Mouse (Mus musculus) forebrain, embryonic 15.5 days (tissue): ENCODE data around the gene Dnajb13. TPM values are rescaled to one million over a fixed set of nuclear protein-coding genes. Genes with fewer than 3 reads are reported as not detected.
"Not testable (repeated sequence)": the region's sequence is repeated elsewhere in the genome, so short reads cannot be mapped to it uniquely, and the experiment has no call there.

Experiments
- ATAC-seq: fragments of 200-750 bp; cut with Nextera tagmentation; replicated peaks from 2 replicates; pipeline ENCODE4 v1.8.0; 2017; ENCODE audit warnings: mild to moderate bottlenecking, moderate TSS enrichment, moderate library complexity
- H3K27ac ChIP-seq: fragments of 300-500 bp; sonication (generic); replicated peaks from 2 replicates; pipeline ENCODE4 v1.5.1; 2015; ENCODE audit warnings: mild to moderate bottlenecking, inconsistent platforms
- H3K27me3 ChIP-seq: fragments of 300-500 bp; sonication (generic); 2 replicates; pipeline ENCODE4 v1.6.1; 2015; ENCODE audit warnings: inconsistent platforms
- H3K36me3 ChIP-seq: fragments of 300-500 bp; sonication (generic); 2 replicates; pipeline ENCODE4 v1.6.1; 2015; ENCODE audit warnings: mild to moderate bottlenecking, inconsistent platforms
- H3K4me1 ChIP-seq: fragments of 300-500 bp; sonication (generic); 2 replicates; pipeline ENCODE4 v1.6.1; 2015; ENCODE audit warnings: inconsistent platforms
- H3K4me2 ChIP-seq: fragments of 300-500 bp; sonication (generic); replicated peaks from 2 replicates; pipeline ENCODE4 v1.6.1; 2015; ENCODE audit warnings: mild to moderate bottlenecking, inconsistent platforms
- H3K4me3 ChIP-seq: fragments of 300-500 bp; sonication (generic); 2 replicates; pipeline ENCODE4 v1.5.1; 2015; ENCODE audit warnings: mild to moderate bottlenecking, inconsistent platforms
- H3K9ac ChIP-seq: fragments of 300-500 bp; sonication (generic); replicated peaks from 2 replicates; pipeline ENCODE4 v1.6.1; 2015; ENCODE audit warnings: mild to moderate bottlenecking, inconsistent platforms
- H3K9me3 ChIP-seq: fragments of 300-500 bp; sonication (generic); 2 replicates; pipeline ENCODE4 v1.6.1; 2016; ENCODE audit warnings: inconsistent platforms
- WGBS: fragments of 180-500 bp; shearing (Covaris S2); methylation state at CpG from one replicate; pipeline ENCODE4 v1.1.7; 2015; ENCODE audit warnings: mixed read lengths; 5-methylcytosine and 5-hydroxymethylcytosine counted together
- polyA plus RNA-seq: library from polyadenylated mRNA; unstranded; fragments of >200 nt; fragmentation: Nextera tagmentation; extraction: Ambion mirVana; gene quantifications from 2 replicates; pipeline ENCODE4 v1.2.1, GENCODE M21; 2015

Dnajb13 gene
- polyA plus RNA-seq, 1 experiment from 2014 or later = 4.9 TPM

DNA sequence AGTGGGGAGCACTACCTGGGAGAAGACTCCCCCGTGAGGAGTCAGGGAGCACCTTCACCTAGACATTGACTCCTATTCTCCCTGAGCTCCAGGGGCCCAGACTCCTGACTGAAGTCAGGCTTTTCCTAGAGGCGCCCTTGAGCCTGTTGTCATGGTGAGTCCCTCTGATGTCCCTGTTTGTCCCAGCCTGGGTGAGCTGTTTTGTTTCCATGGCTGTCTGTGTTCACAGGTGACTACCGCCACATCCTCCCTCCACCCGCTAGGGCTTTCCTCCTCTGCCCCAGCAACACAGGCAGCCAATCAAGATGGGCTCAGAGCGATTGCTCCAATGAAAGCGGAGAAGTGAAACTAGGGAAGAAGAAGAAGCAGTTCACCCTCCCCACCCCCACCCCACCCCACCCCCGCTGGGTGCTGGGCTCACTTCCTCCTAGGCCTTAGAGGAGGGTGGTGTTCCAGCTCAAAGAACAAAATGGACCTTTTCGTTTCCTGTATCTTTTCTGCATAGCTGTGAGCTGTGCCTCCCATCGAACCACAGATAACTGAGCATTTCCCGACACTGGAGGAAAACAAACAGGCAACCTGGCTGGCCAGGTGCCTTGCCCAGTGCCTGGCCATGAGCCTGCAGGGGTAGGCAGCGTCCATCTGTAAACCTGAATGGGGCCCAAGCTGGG, 19.0 kb downstream of the Dnajb13 start:
- H3K4me3 ChIP-seq = no peak overlapping the region
- WGBS = 27% methylated on average over 11 of the region's 11 CpGs
- H3K9ac ChIP-seq = no peak overlapping the region
- H3K9me3 ChIP-seq = no peaks in the 10 kb centered on the region
- peak; percentile 76 for ATAC-seq
- peaks cover 27% of the 10 kb centered on the region for H3K4me1 ChIP-seq
- H3K36me3 ChIP-seq = no peaks in the 10 kb centered on the region
- H3K4me2 ChIP-seq = peak overlapping the region; percentile 22
- peak overlapping the region; percentile 51 for H3K27ac ChIP-seq
- peaks cover 5% of the 10 kb centered on the region; the same call in 1 of the 2 replicates for H3K27me3 ChIP-seq

- H3K27me3 ChIP-seq = peaks cover 5% of the 10 kb centered on the region; the same call in 1 of the 2 replicates
- no peak overlapping the region for H3K4me2 ChIP-seq
- WGBS = 43% methylated on average over 8 of the region's 8 CpGs
- no peak; the same call in 1 of the 2 replicates for ATAC-seq
- H3K9me3 ChIP-seq = no peaks in the 10 kb centered on the region
- no peaks in the 10 kb centered on the region for H3K36me3 ChIP-seq
- no peak overlapping the region for H3K4me3 ChIP-seq
- H3K4me1 ChIP-seq = peaks cover 27% of the 10 kb centered on the region
- peak overlapping the region; percentile 51 for H3K27ac ChIP-seq
- H3K9ac ChIP-seq = no peak overlapping the region
These were observed 19.7 kb downstream of the Dnajb13 start for GRCm38 (mm10) chr7:100495042-100495441.

- no peaks in the 10 kb centered on the region for H3K9me3 ChIP-seq
- no peak overlapping the region for H3K27ac ChIP-seq
- no peak overlapping the region for H3K9ac ChIP-seq
- H3K36me3 ChIP-seq = no peaks in the 10 kb centered on the region
- no peak overlapping the region for H3K4me3 ChIP-seq
- peaks cover 27% of the 10 kb centered on the region for H3K4me1 ChIP-seq
- ATAC-seq = no peak
- 89% methylated on average over 7 of the region's 7 CpGs for WGBS
- H3K4me2 ChIP-seq = no peak overlapping the region
- peaks cover 5% of the 10 kb centered on the region; the same call in 1 of the 2 replicates for H3K27me3 ChIP-seq
These were observed 20.3 kb downstream of the Dnajb13 start for GRCm38 (mm10) chr7:100494415-100494831.

- Histone ChIP-seq H3K27ac (no peak overlapping the region), H3K4me3 (peak overlapping the region; percentile 41), H3K4me1 (peaks cover 29% of the 10 kb centered on the region), H3K4me2 (peak overlapping the region; percentile 59), H3K36me3 (no peaks in the 10 kb centered on the region), H3K27me3 (peaks cover 5% of the 10 kb centered on the region; the same call in 1 of the 2 replicates), H3K9me3 (no peaks in the 10 kb centered on the region), H3K9ac (0 out of 2 replicates have a peak overlapping the region, but pooled peaks have one; percentile 32)
- WGBS = 40% methylated on average over 19 of the region's 19 CpGs
- ATAC-seq = no peak
These were observed 21.0 kb downstream of the Dnajb13 start for GRCm38 (mm10) chr7:100493484-100494414.

- 0 out of 2 replicates have a peak, but pooled peaks have one; percentile 26 for ATAC-seq
- Histone ChIP-seq H3K4me2 (peak within 1 kb of the TSS; percentile 59), H3K9ac (peak within 1 kb of the TSS; percentile 32; the same call in 1 of the 2 replicates), H3K4me3 (peak within 1 kb of the TSS; percentile 41), H3K27me3 (peaks cover 5% of the 10 kb centered on the region; the same call in 1 of the 2 replicates), H3K4me1 (peaks cover 34% of the 10 kb centered on the region), H3K27ac (no peak within 1 kb of the TSS), H3K9me3 (no peaks in the 10 kb centered on the region), H3K36me3 (no peaks in the 10 kb centered on the region)
- WGBS = under 1% methylated on average over 27 of the region's 27 CpGs
These were observed 21.7 kb downstream of the Dnajb13 start, which contains the start of gene Ucp2 for GRCm38 (mm10) chr7:100493117-100493483. Gene Ucp2 (plus strand): TSS chr7:100493337.

- Histone ChIP-seq H3K4me2 (peak overlapping the region; percentile 59), H3K9me3 (no peaks in the 10 kb centered on the region), H3K9ac (peak overlapping the region; percentile 32; the same call in 1 of the 2 replicates), H3K27ac (no peak overlapping the region), H3K4me1 (peaks cover 34% of the 10 kb centered on the region), H3K27me3 (peaks cover 5% of the 10 kb centered on the region; the same call in 1 of the 2 replicates), H3K36me3 (no peaks in the 10 kb centered on the region), H3K4me3 (peak overlapping the region; percentile 41)
- 7% methylated on average over 26 of the region's 36 CpGs for WGBS
- ATAC-seq = no peak
These were observed 22.2 kb downstream of the Dnajb13 start for GRCm38 (mm10) chr7:100492391-100493116.

DNA sequence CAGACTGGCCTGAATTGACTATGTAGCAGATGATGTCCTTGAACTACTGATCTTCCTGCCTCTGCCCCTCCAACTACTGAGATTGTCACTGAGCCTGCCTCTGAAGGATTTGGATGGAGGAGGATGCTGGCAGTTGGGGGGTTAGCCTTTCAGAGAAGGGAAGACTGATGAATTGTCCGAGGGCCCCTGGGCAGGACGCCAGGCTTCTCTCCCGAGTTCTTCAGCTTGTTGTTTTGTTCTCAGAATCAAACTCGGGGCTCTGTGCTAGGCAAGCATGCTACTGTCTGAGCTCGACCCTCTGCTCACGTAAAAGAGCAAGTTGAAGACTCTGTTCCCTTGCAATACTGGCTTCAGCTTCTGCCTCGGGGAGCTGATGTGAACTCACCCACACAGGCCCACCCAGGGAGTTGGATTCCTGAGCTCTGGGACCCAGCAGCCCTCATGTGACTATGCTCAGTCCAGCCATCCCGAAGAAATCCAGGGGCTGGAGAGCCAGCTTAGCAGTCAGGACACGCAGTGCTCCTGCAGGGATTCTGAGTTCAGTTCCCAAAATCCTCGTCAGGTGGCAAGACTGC, 26.2 kb downstream of the Dnajb13 start:
- Histone ChIP-seq H3K27me3 (peaks cover 5% of the 10 kb centered on the region; the same call in 1 of the 2 replicates), H3K9ac (no peak overlapping the region)
- peak; percentile 62; the same call in 1 of the 2 replicates for ATAC-seq

DNA sequence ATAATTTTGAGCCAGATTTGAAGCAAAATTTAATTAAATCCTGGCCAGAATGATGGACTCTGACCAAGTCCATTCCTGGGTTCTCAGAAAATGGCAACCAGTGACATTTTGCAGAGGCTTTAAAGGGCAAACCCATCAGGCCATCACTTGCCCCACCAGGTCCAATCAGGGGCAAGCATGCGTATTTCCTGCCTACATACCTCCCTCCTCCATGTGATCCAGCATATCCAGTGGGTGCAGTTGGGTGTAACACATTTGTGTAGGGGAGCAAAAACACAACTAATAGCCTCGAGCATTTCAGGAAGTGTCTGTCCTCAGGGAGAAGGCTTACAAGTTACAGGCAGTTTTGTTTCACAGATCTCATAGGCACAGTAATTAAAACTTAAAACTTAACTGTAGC, 27.5 kb downstream of the Dnajb13 start:
- no peak overlapping the region for H3K27ac ChIP-seq
- 79% methylated on average over 2 of the region's 2 CpGs for WGBS
- H3K9ac ChIP-seq = no peak overlapping the region
- H3K36me3 ChIP-seq = no peaks in the 10 kb centered on the region
- H3K4me1 ChIP-seq = peaks cover 6% of the 10 kb centered on the region
- H3K27me3 ChIP-seq = no peaks in the 10 kb centered on the region
- H3K9me3 ChIP-seq = no peaks in the 10 kb centered on the region
- no peak for ATAC-seq
- no peak overlapping the region for H3K4me3 ChIP-seq
- no peak overlapping the region for H3K4me2 ChIP-seq

More for the DNA sequence above, 26.2 kb downstream of the Dnajb13 start:
- peaks cover 17% of the 10 kb centered on the region for H3K4me1 ChIP-seq
- H3K9me3 ChIP-seq = no peaks in the 10 kb centered on the region
- no peak overlapping the region for H3K4me2 ChIP-seq
- no peaks in the 10 kb centered on the region for H3K36me3 ChIP-seq
- no peak overlapping the region for H3K4me3 ChIP-seq
- WGBS = 12% methylated on average over 10 of the region's 10 CpGs
- H3K27ac ChIP-seq = no peak overlapping the region; the same call in 1 of the 2 replicates

DNA sequence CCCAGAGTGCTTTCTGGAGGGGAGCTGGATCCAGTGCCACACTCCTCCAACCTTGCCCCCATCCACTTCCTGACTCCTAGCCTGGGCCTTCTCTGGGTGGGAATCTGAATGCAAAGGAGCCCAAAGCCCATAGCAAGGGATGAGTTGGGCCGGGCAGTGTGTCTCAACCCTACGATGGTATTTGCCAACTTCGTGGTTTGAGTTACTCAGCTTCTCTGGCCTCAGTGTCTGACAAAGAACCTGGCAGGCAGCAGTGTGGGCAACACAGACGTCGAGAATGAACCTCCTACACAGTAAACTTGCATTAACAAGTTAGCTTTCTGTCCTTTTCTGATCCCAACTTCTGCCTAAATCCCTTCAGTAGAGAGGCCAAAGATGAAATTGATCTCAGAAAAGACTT, 30.3 kb downstream of the Dnajb13 start:
- no peaks in the 10 kb centered on the region for H3K36me3 ChIP-seq
- 91% methylated on average over 5 of the region's 5 CpGs for WGBS
- ATAC-seq = no peak
- H3K9me3 ChIP-seq = no peaks in the 10 kb centered on the region
- no peak overlapping the region for H3K4me2 ChIP-seq
- H3K9ac ChIP-seq = no peak overlapping the region
- H3K27me3 ChIP-seq = no peaks in the 10 kb centered on the region
- peaks cover 6% of the 10 kb centered on the region for H3K4me1 ChIP-seq
- H3K4me3 ChIP-seq = no peak overlapping the region
- no peak overlapping the region for H3K27ac ChIP-seq

GRCm38 (mm10) chr7:100482046-100482445, 32.7 kb downstream of the Dnajb13 start:
- ATAC-seq, H3K4me1 ChIP-seq, H3K4me2 ChIP-seq, H3K27ac ChIP-seq, H3K36me3 ChIP-seq, H3K27me3 ChIP-seq, H3K9ac ChIP-seq, H3K9me3 ChIP-seq, H3K4me3 ChIP-seq: not testable (repeated sequence)
- WGBS = 86% methylated on average over 2 of the region's 2 CpGs

- 83% methylated on average over 17 of the region's 17 CpGs for WGBS
- no peak overlapping the region for H3K9ac ChIP-seq
- no peak for ATAC-seq
- H3K9me3 ChIP-seq = no peaks in the 10 kb centered on the region
- H3K4me1 ChIP-seq = no peaks in the 10 kb centered on the region
- H3K36me3 ChIP-seq = no peaks in the 10 kb centered on the region
- no peak overlapping the region for H3K4me2 ChIP-seq
- no peak overlapping the region for H3K27ac ChIP-seq
- H3K27me3 ChIP-seq = no peaks in the 10 kb centered on the region
- no peak overlapping the region for H3K4me3 ChIP-seq
These were observed 34.6 kb downstream of the Dnajb13 start for GRCm38 (mm10) chr7:100480175-100480574.
